Mouse (Mus musculus): ENCODE measurements around the gene Il4ra. TPM values are rescaled to one million over a fixed set of nuclear protein-coding genes. Genes with fewer than 3 reads are reported as not detected.

The Il4ra gene
- polyA plus RNA-seq, 1 experiment: 189 TPM

GRCm38 (mm10) chr7:125527186-125527585, 24.7 kb upstream of the Il4ra start:
- no peak for TF ChIP-seq CTCF (IDR thresholded peaks at IDR 0.05; ENCODE audit: borderline replicate concordance, control insufficient read depth, extremely low read depth, insufficient read depth, low read length, poor library complexity)

DNA sequence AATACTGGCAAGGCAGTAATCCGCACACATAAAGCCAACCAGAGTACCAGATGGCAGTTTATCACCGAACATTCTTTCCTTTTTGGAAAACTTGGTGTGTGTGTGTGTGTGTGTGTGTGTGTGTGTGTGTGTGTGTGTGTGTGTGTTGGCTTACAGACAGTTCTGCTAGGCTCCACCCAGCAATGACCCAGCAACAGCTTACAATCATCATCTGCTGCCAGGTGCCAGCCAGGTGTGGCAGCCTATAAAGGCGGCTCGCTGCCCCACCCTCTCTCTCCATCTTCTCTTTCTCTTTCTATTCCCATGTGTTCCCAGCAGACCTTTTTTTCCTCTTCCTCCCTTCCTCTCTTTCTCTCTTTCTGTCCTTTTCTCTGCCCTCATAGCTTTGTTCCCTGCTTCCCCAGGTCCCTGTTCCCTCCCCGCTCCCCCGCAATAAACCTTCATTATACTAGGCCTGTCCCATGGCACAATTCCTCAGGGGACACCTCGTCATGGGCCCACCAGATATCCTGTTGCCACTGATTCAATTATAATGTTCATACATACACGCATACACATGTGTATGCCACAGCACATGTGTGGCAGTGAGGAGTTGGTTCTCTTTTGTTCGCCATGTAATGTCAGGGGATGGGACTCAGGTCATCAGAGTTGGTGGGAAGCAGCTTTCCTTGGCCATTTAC, 23.9 kb upstream of the Il4ra start:
- Histone ChIP-seq H3K27me3 (ENCODE audit: control insufficient read depth, insufficient read depth, low read length) (no peaks in the 10 kb centered on the region), H3K4me1 (replicated peaks; ENCODE audit: control insufficient read depth, insufficient read depth, low read length) (no peaks in the 10 kb centered on the region), H3K36me3 (ENCODE audit: control insufficient read depth, insufficient read depth, low read length) (no peaks in the 10 kb centered on the region), H3K27ac (ENCODE audit: control insufficient read depth, insufficient read depth, low read length) (no peak overlapping the region), H3K4me3 (ENCODE audit: control insufficient read depth, insufficient read depth, low read length) (no peak overlapping the region)
- DNase-seq: no peak
- no peak for TF ChIP-seq CTCF (IDR thresholded peaks at IDR 0.05; ENCODE audit: borderline replicate concordance, control insufficient read depth, extremely low read depth, insufficient read depth, low read length, poor library complexity)
- TF ChIP-seq POLR2A (IDR thresholded peaks at IDR 0.05; ENCODE audit: control insufficient read depth, extremely low read depth, insufficient read depth, low read length, poor library complexity): no peak
- 96% methylated on average over 9 of the region's 9 CpGs for WGBS

More at GRCm38 (mm10) chr7:125527186-125527585, 24.7 kb upstream of the Il4ra start:
- no peak overlapping the region for H3K4me3 ChIP-seq (ENCODE audit: control insufficient read depth, insufficient read depth, low read length)
- H3K27ac ChIP-seq (ENCODE audit: control insufficient read depth, insufficient read depth, low read length): no peak overlapping the region
- WGBS: 96% methylated on average over 6 of the region's 6 CpGs
- no peaks in the 10 kb centered on the region for H3K27me3 ChIP-seq (ENCODE audit: control insufficient read depth, insufficient read depth, low read length)
- H3K4me1 ChIP-seq (replicated peaks; ENCODE audit: control insufficient read depth, insufficient read depth, low read length): no peaks in the 10 kb centered on the region
- DNase-seq: no peak
- no peaks in the 10 kb centered on the region for H3K36me3 ChIP-seq (ENCODE audit: control insufficient read depth, insufficient read depth, low read length)

- DNase-seq: no peak
- TF ChIP-seq CTCF (IDR thresholded peaks at IDR 0.05; ENCODE audit: borderline replicate concordance, control insufficient read depth, extremely low read depth, insufficient read depth, low read length, poor library complexity) (no peak), POLR2A (IDR thresholded peaks at IDR 0.05; ENCODE audit: control insufficient read depth, extremely low read depth, insufficient read depth, low read length, poor library complexity) (no peak)
- H3K36me3 ChIP-seq (ENCODE audit: control insufficient read depth, insufficient read depth, low read length): no peaks in the 10 kb centered on the region
- peaks cover 12% of the 10 kb centered on the region for H3K4me1 ChIP-seq (replicated peaks; ENCODE audit: control insufficient read depth, insufficient read depth, low read length)
- 43% methylated on average over 3 of the region's 3 CpGs for WGBS
- H3K27me3 ChIP-seq (ENCODE audit: control insufficient read depth, insufficient read depth, low read length): no peaks in the 10 kb centered on the region
- H3K4me3 ChIP-seq (ENCODE audit: control insufficient read depth, insufficient read depth, low read length): no peak overlapping the region
- H3K27ac ChIP-seq (ENCODE audit: control insufficient read depth, insufficient read depth, low read length): no peak overlapping the region
Observed at GRCm38 (mm10) chr7:125539351-125539750, 12.6 kb upstream of the Il4ra start.

DNA sequence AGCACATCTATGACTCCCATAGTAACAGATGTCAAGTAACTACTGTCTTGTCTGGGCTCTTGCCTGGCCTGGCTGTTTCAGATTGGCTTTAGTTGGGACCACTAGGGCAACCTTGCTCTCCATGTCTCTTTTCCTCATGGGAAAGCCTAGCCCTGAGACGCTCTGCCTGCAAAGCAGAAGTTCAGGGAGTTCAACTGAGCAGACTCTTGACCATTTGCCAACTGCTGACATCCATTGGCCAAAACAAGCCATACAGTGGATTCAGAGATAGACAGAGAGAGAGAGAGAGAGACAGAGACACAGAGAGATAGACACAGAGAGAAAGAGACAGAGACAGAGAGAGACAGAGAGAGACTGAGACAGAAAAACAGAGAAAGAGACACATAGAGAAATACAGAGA, 10.9 kb upstream of the Il4ra start:
- TF ChIP-seq CTCF (IDR thresholded peaks at IDR 0.05; ENCODE audit: borderline replicate concordance, control insufficient read depth, extremely low read depth, insufficient read depth, low read length, poor library complexity): no peak
- no peak for TF ChIP-seq POLR2A (IDR thresholded peaks at IDR 0.05; ENCODE audit: control insufficient read depth, extremely low read depth, insufficient read depth, low read length, poor library complexity)
- Histone ChIP-seq H3K4me1 (replicated peaks; ENCODE audit: control insufficient read depth, insufficient read depth, low read length) (peaks cover 12% of the 10 kb centered on the region), H3K36me3 (ENCODE audit: control insufficient read depth, insufficient read depth, low read length) (no peaks in the 10 kb centered on the region), H3K27ac (ENCODE audit: control insufficient read depth, insufficient read depth, low read length) (no peak overlapping the region), H3K27me3 (ENCODE audit: control insufficient read depth, insufficient read depth, low read length) (no peaks in the 10 kb centered on the region), H3K4me3 (ENCODE audit: control insufficient read depth, insufficient read depth, low read length) (no peak overlapping the region)
- WGBS: 84% methylated on average over 1 of the region's 1 CpGs
- no peak for DNase-seq

DNA sequence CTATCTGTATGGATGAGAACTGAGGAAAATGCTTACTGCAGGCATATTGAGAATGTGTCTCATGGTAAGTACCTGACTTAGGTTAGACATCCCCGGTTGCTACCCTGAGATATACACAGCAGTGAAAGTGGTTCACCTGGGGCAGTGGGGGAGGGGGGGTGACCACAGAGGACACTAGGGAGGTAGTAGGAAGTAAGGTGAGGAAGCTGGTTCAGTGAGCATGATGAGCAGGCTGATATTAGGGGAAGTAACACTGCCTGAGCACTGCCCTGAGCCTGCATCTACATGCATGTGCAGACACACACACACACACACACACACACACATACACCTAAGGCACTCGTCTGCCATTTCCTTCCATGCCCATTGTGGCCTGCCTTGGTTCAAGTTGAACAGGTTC, 10.1 kb upstream of the Il4ra start:
- Histone ChIP-seq H3K4me3 (ENCODE audit: control insufficient read depth, insufficient read depth, low read length) (no peak overlapping the region), H3K27ac (ENCODE audit: control insufficient read depth, insufficient read depth, low read length) (no peak overlapping the region), H3K4me1 (replicated peaks; ENCODE audit: control insufficient read depth, insufficient read depth, low read length) (peaks cover 12% of the 10 kb centered on the region), H3K27me3 (ENCODE audit: control insufficient read depth, insufficient read depth, low read length) (no peaks in the 10 kb centered on the region), H3K36me3 (ENCODE audit: control insufficient read depth, insufficient read depth, low read length) (no peaks in the 10 kb centered on the region)
- WGBS: 25% methylated on average over 2 of the region's 2 CpGs
- TF ChIP-seq CTCF (IDR thresholded peaks at IDR 0.05; ENCODE audit: borderline replicate concordance, control insufficient read depth, extremely low read depth, insufficient read depth, low read length, poor library complexity) (no peak), POLR2A (IDR thresholded peaks at IDR 0.05; ENCODE audit: control insufficient read depth, extremely low read depth, insufficient read depth, low read length, poor library complexity) (no peak)
- DNase-seq: no peak

GRCm38 (mm10) chr7:125542335-125543050, 9.4 kb upstream of the Il4ra start:
- Histone ChIP-seq H3K27me3 (ENCODE audit: control insufficient read depth, insufficient read depth, low read length) (no peaks in the 10 kb centered on the region), H3K36me3 (ENCODE audit: control insufficient read depth, insufficient read depth, low read length) (no peaks in the 10 kb centered on the region), H3K4me1 (replicated peaks; ENCODE audit: control insufficient read depth, insufficient read depth, low read length) (peaks cover 12% of the 10 kb centered on the region), H3K4me3 (ENCODE audit: control insufficient read depth, insufficient read depth, low read length) (no peak overlapping the region), H3K27ac (ENCODE audit: control insufficient read depth, insufficient read depth, low read length) (no peak overlapping the region)
- no peak for DNase-seq
- no peak for TF ChIP-seq POLR2A (IDR thresholded peaks at IDR 0.05; ENCODE audit: control insufficient read depth, extremely low read depth, insufficient read depth, low read length, poor library complexity)
- no peak for TF ChIP-seq CTCF (IDR thresholded peaks at IDR 0.05; ENCODE audit: borderline replicate concordance, control insufficient read depth, extremely low read depth, insufficient read depth, low read length, poor library complexity)
- 74% methylated on average over 11 of the region's 11 CpGs for WGBS

Measured in thymus, adult 2 months (tissue).